Mouse (Mus musculus): ENCODE measurements around the gene Smim11.

- TF ChIP-seq CTCF (IDR thresholded peaks at IDR 0.05; ENCODE audit: borderline replicate concordance, insufficient read depth, low read length) (no peak), POLR2A (IDR thresholded peaks at IDR 0.05; ENCODE audit: low read depth, low read length) (no peak)
Measured at GRCm38 (mm10) chr16:92355982-92356381, 54.9 kb downstream of the Smim11 start.
